Mouse (Mus musculus) heart, adult 2 months (tissue): Measurements from ENCODE around the gene Rdh5. TPM values are rescaled to one million over a fixed set of nuclear protein-coding genes. Genes with fewer than 3 reads are reported as not detected.

Source experiments
- DNase-seq, 2 experiments: peaks; one replicate each; pipeline ENCODE4 v3.0.0; 2021
- H3K27ac ChIP-seq: fragments of 200-600 bp; 2 replicates; pipeline ENCODE4 v1.8.1; 2022
- H3K27me3 ChIP-seq: fragments of 200-500 bp; 2 replicates; pipeline ENCODE4 v1.6.1; 2012; ENCODE audit warnings: mild to moderate bottlenecking, low read length, inconsistent platforms, mixed read lengths; ENCODE audit not compliant: control insufficient read depth, insufficient read depth
- H3K36me3 ChIP-seq: fragments of 200-500 bp; 2 replicates; pipeline ENCODE4 v1.6.1; 2012; ENCODE audit warnings: low read length, inconsistent platforms; ENCODE audit not compliant: control insufficient read depth, insufficient read depth
- H3K4me1 ChIP-seq: fragments of 200-500 bp; 2 replicates; pipeline ENCODE4 v1.6.1; 2011; ENCODE audit warnings: low read length; ENCODE audit not compliant: control insufficient read depth, insufficient read depth
- H3K4me3 ChIP-seq: fragments of 200-600 bp; 2 replicates; pipeline ENCODE4 v1.8.1; 2022
- H3K79me2 ChIP-seq: fragments of 200-500 bp; replicated peaks from 2 replicates; pipeline ENCODE4 v1.6.1; 2012; ENCODE audit warnings: mild to moderate bottlenecking, inconsistent platforms, low read length, moderate library complexity, mixed read lengths; ENCODE audit not compliant: control insufficient read depth, insufficient read depth
- H3K9ac ChIP-seq: fragments of 200-500 bp; 2 replicates; pipeline ENCODE4 v1.6.1; 2012; ENCODE audit warnings: low read depth, mild to moderate bottlenecking, control low read depth, inconsistent platforms, low read length, mixed read lengths
- CTCF ChIP-seq: fragments of 200-600 bp; IDR thresholded peaks from 2 replicates; pipeline ENCODE4 v1.8.1; 2022; ENCODE audit warnings: antibody characterized with exemption, mild to moderate bottlenecking, moderate library complexity
- EP300 ChIP-seq: fragments of 200-500 bp; IDR thresholded peaks from 2 replicates; pipeline ENCODE4 v1.6.1; 2011; ENCODE audit warnings: low read depth, low read length, control low read depth; ENCODE audit not compliant: insufficient read depth
- POLR2A ChIP-seq: fragments of 200-500 bp; IDR thresholded peaks from 2 replicates; pipeline ENCODE4 v1.6.1; 2011; ENCODE audit warnings: mild to moderate bottlenecking, low read depth, low read length, control low read depth; ENCODE audit not compliant: insufficient read depth
- WGBS: fragments of 180-500 bp; shearing (Covaris S2); methylation state at CpG from one replicate; pipeline ENCODE4 v1.1.7; 2018; 5-methylcytosine and 5-hydroxymethylcytosine counted together
- intact Hi-C: fragments of 180-260 bp; cut with DNase I; formaldehyde crosslinking; loops from one replicate; pipeline ENCODE4 v1.15.1; 2025
- long read RNA-seq: library from polyadenylated mRNA; stranded (forward); transcript quantifications from one replicate; pipeline ENCODE4 v2.0.0, GENCODE M21; 2021
- polyA plus RNA-seq: library from polyadenylated mRNA; depleted of rRNA; stranded (reverse); fragments of >200 nt; gene quantifications from 2 replicates; pipeline ENCODE4 v1.2.3, GENCODE M21; 2012; rRNA removed
- total RNA-seq, 2 experiments: library from RNA; stranded (reverse); gene quantifications; 2 replicates each; pipeline ENCODE4 v1.2.3; 2021

Gene Rdh5
- 1 to 10 TPM; 5.2 to 5.9 TPM for total RNA-seq
- polyA plus RNA-seq = 19.4 and 24.9 TPM in 2 replicates
- long read RNA-seq, partial matches to known transcripts = 0 of 5 reads
- long read RNA-seq, other reads (novel, unspliced or antisense) = 4 of 5 reads

DNA sequence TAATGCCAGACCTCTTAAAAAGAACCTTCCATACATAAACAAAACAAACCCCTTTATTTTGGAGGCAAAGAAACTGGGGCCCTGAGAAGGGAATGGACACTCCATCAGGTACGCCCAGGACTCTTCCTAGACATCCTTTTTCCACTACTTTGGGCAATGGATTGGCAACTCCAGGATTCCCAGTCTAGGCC is at the start of gene Rdh5:
TSS of gene Rdh5 (minus strand) at position 67 of the 191 bp plus-strand sequence.
- Histone ChIP-seq H3K9ac (peak within 1 kb of the TSS; percentile 90), H3K4me3 (peak within 1 kb of the TSS; percentile 95), H3K27me3 (no peaks in the 10 kb centered on the region), H3K36me3 (no peaks in the 10 kb centered on the region), H3K27ac (peak within 1 kb of the TSS; percentile 98), H3K79me2 (no peaks in the 10 kb centered on the region), H3K4me1 (peaks cover 13% of the 10 kb centered on the region)
- intact Hi-C loops = no loop called here
- WGBS = 16% methylated on average over 1 of the region's 1 CpGs
- DNase-seq = no peak
- TF ChIP-seq POLR2A (no peak), CTCF (no peak), EP300 (no peak)

DNA sequence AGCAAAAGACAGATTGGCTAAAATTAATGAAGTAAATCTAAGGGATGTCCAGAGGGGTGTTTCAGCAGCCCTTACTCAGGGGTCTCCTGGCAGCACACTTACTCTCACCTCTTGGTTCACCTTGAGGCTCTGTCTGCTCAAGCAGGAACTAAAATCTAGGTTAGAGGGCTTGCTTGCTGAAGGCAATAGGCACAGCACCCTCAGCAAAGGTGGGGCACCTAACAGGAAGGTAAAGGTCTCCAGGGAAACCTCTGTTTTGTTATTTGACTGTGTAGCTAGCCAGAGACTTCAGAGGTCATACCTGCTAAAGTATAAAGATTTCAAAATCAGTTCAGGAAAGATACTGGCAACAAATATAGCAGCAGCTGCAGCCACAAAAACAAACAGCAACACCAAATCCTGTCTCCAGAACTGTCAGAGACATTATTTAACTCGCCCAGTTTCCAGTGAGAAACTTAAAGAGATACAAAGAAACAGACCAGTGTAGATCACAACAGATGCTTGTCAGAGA is 48.1 kb upstream of the Rdh5 start:
- intact Hi-C loops = no loop called here
- no peaks in the 10 kb centered on the region for H3K27me3 ChIP-seq
- no peaks in the 10 kb centered on the region for H3K79me2 ChIP-seq
- H3K9ac ChIP-seq = no peak overlapping the region
- no peak overlapping the region for H3K4me3 ChIP-seq
- no peak overlapping the region for H3K27ac ChIP-seq
- H3K4me1 ChIP-seq = no peaks in the 10 kb centered on the region
- no peak for DNase-seq
- 30% methylated on average over 1 of the region's 1 CpGs for WGBS
- TF ChIP-seq POLR2A = no peak
- no peak for TF ChIP-seq CTCF
- no peak for TF ChIP-seq EP300
- H3K36me3 ChIP-seq = no peaks in the 10 kb centered on the region

DNA sequence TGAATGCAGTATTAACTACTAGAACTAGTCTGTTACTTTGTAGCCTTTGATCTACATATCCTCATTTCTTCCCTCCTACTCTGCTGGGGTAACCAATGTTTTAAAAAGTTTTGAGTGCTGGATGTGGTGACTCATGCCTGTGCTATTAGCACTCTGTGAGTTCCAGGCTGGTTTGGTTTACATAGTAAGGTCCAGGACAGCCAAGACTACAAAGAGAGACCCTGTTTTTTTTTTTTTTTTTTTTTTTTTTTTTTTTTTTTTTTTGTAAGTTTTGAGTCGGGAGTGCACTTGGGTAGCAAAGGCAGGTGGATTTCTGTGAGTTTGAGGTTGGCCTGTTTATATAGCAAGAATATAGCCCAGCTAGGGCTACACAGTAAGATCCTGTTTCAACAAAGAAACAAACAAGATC is 45.7 kb upstream of the Rdh5 start:
- H3K79me2 ChIP-seq = no peaks in the 10 kb centered on the region
- H3K9ac ChIP-seq = no peak overlapping the region
- no peak for DNase-seq
- 35% methylated on average over 1 of the region's 1 CpGs for WGBS
- H3K36me3 ChIP-seq = no peaks in the 10 kb centered on the region
- H3K27me3 ChIP-seq = no peaks in the 10 kb centered on the region
- H3K4me1 ChIP-seq = no peaks in the 10 kb centered on the region
- TF ChIP-seq POLR2A (no peak), EP300 (no peak), CTCF (no peak)
- intact Hi-C loops = no loop called here
- H3K27ac ChIP-seq = no peak overlapping the region
- H3K4me3 ChIP-seq = no peak overlapping the region

DNA sequence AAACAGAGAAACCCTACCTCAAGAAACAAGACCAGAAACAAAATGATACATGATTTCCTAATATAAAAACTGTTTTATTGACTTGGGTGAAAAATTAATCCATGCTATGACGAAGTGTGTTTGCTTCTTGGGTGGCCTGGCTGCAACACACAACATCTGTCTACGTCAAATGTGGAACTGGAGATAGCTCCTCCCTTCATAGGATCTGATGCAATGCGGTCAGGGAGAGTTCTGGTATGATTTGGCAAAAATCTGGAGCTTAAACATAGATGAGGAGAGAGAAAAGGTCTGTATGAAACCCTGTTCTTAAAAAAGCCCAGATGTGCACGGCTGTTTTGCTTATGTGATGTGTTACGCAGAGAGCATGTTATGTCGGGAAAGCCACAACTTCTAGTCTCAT is 43.2 kb upstream of the Rdh5 start:
- no peak for TF ChIP-seq CTCF
- no peak for TF ChIP-seq EP300
- no peak for TF ChIP-seq POLR2A
- H3K4me3 ChIP-seq = no peak overlapping the region
- H3K9ac ChIP-seq = no peak overlapping the region
- no peak for DNase-seq
- no peak overlapping the region for H3K27ac ChIP-seq
- intact Hi-C loops = no loop called here
- 80% methylated on average over 6 of the region's 6 CpGs for WGBS
- no peaks in the 10 kb centered on the region for H3K27me3 ChIP-seq
- H3K36me3 ChIP-seq = no peaks in the 10 kb centered on the region
- no peaks in the 10 kb centered on the region for H3K4me1 ChIP-seq
- no peaks in the 10 kb centered on the region for H3K79me2 ChIP-seq

DNA sequence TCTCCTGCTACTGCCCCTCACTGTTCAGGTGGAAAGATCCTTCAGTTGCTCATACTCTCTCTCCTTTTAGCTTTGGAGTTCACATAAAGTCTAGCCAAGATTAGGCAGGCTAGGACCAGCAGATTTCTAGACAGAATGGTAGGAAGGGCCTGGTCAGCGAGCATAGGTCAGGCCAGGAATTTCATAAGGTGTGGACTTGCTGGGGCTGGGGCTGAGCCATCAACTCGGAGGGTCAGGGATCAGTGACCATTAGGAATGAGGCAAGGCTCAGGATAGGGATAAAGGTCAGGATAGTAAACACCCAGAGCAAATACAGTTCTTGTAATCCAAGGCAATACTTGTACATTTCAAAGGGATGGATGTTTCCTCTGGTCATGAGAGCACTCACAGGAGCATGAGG is 42.3 kb upstream of the Rdh5 start:
- no peak overlapping the region for H3K9ac ChIP-seq
- no peaks in the 10 kb centered on the region for H3K27me3 ChIP-seq
- no peak for DNase-seq
- H3K36me3 ChIP-seq = no peaks in the 10 kb centered on the region
- intact Hi-C loops = no loop called here
- 70% methylated on average over 2 of the region's 2 CpGs for WGBS
- no peaks in the 10 kb centered on the region for H3K4me1 ChIP-seq
- no peak overlapping the region for H3K27ac ChIP-seq
- H3K79me2 ChIP-seq = no peaks in the 10 kb centered on the region
- TF ChIP-seq CTCF (no peak), POLR2A (no peak)
- H3K4me3 ChIP-seq = no peak overlapping the region

DNA sequence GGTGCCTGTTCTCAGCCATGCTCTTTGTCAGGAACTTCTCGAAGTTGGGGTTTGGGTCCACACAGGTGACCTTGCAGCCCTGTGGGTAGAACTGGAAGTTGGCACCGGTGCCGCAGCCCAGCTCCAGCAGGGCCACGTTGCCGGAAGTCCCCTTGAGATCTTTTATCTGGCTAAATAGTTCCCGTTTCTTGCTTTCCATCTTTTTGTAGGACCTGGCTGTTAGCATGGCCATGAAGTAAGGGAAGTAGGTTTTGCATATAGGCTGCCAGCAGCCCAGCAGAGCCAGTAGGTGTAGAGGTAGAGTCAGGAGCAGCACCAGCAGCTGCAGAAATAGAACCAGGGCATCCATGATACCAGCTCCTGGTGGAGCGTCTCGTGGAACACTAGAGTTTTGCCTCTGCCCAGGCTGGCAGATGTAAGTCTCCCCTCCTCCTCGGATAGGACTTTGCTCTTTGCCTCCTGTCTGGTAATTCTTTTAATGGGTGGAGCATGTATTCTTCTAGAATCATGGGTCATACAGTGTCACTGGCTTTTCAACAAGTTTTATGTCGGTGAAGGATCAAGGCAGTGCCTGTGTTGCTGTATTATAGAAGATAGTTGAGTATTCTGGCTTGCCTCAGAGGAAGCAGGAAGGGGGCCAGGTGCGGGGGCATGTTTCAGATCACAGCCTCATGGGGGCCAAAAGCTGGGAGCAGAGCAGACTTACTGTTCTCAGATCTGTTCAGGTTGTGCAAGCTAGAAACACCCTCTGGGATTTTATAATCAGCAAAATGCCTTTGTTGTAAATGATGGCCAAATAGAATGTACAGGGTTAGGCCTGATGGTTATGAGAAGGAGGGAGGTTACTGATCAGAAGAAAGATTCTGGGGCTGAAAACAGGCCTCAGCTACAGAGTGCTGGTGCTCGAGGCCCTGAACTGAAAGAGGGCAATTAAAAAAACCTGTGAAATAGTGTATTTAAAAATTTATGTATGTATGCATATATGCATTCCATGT is 38.2 kb upstream of the Rdh5 start, which contains the start of gene Mettl7b:
TSS of gene Mettl7b (minus strand) at position 399 of the 995 bp plus-strand sequence.
- DNase-seq = no peak
- no peak within 1 kb of the TSS for H3K27ac ChIP-seq

More for the DNA sequence above, 38.2 kb upstream of the Rdh5 start, which contains the start of gene Mettl7b:
- no peaks in the 10 kb centered on the region for H3K4me1 ChIP-seq
- intact Hi-C loops = no loop called here
- no peaks in the 10 kb centered on the region for H3K36me3 ChIP-seq
- H3K79me2 ChIP-seq = no peaks in the 10 kb centered on the region
- no peak within 1 kb of the TSS for H3K9ac ChIP-seq
- WGBS = 59% methylated on average over 12 of the region's 12 CpGs
- H3K4me3 ChIP-seq = no peak within 1 kb of the TSS
- no peaks in the 10 kb centered on the region for H3K27me3 ChIP-seq
- no peak for TF ChIP-seq EP300
- TF ChIP-seq CTCF = no peak
- TF ChIP-seq POLR2A = no peak
